In the genomic region with DNA sequence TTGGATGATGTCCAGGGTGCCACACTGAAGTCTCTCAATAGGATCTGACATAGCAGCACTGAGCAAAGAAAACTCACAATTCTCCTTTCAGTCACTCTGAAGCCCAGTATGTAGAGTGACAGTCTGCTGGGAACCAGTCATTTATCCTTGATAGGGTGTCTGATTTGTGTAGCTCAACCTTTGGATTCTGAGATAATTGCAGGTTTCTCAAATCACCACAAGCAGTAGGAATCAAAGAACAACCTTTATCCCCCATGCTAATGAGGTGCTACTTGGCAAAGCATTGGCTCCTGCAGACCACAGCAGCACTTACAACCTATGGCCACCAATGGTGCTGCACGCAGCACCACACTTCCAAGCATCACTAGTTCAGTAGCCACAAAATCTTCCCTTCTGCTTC, we compare ENCODE assay signal across 20 mouse cellular contexts.
DNase-seq lines count a peak whose midpoint lies in the region; ATAC-seq and TF ChIP-seq lines count a peak whose summit lies in the region.
"Had no signal": no experiment of that assay in that cellular context is flagged by ENCODE, and none has a peak within 500 bp of the region (broad histone marks: within the 10 kb centered on the region; RNA-seq: fewer than 3 reads in every experiment).

No protein-coding gene starts in this region.

- no peak for TF ChIP-seq EP300 in stomach, postnatal 0 days (optimal IDR thresholded peaks at IDR 0.05)

- H3K9ac ChIP-seq in midbrain, embryonic 13.5 days (replicated peaks) = no peak overlapping the region
- H3K9ac ChIP-seq in midbrain, embryonic 16.5 days (ENCODE audit: low read depth, low read length) = no peak overlapping the region
- no peak overlapping the region for H3K9ac ChIP-seq in limb, embryonic 14.5 days (ENCODE audit: low read depth, low read length, severe bottlenecking)
- H3K9ac ChIP-seq in stomach, postnatal 0 days (ENCODE audit: low read length) = no peak overlapping the region
- H3K9ac ChIP-seq: heart, embryonic 15.5 days; liver, postnatal 0 days; neural tube, embryonic 15.5 days; stomach, embryonic 15.5 days had no signal

- peak; percentile 25; the same call in 1 of the 2 replicates for TF ChIP-seq CTCF in stomach, postnatal 0 days (IDR thresholded peaks at IDR 0.05; ENCODE audit: low read depth)

- peak; percentile 12 for DNase-seq in embryo, embryonic 11 days
- no peak for DNase-seq in embryo, embryonic 9.5 days (ENCODE audit: extremely low spot score)
- DNase-seq in limb, embryonic 14.5 days (ENCODE audit: low spot score) = no peak
- DNase-seq in stomach, postnatal 0 days (ENCODE audit: low spot score) = no peak
- no peak for DNase-seq in urinary bladder, postnatal 4 days (ENCODE audit: low spot score in 2 of 2)
- DNase-seq: cerebellum, postnatal 25 days; heart, adult 11 months; kidney, adult 2 months; kidney, postnatal 25 days; left cerebral cortex, postnatal 4 days; liver, postnatal 0 days; lung, postnatal 4 days; spleen, adult 18-20 months; thymus, postnatal 14 days had no signal

- H3K36me3 ChIP-seq in midbrain, embryonic 13.5 days = no peaks in the 10 kb centered on the region
- H3K36me3 ChIP-seq in midbrain, embryonic 16.5 days (ENCODE audit: control insufficient read depth, insufficient read depth, low read length) = no peaks in the 10 kb centered on the region
- no peaks in the 10 kb centered on the region for H3K36me3 ChIP-seq in limb, embryonic 14.5 days (ENCODE audit: control insufficient read depth, insufficient read depth, low read length)
- no peaks in the 10 kb centered on the region for H3K36me3 ChIP-seq in stomach, postnatal 0 days (ENCODE audit: control insufficient read depth, insufficient read depth, low read length)
- H3K36me3 ChIP-seq: heart, embryonic 15.5 days; neural tube, embryonic 15.5 days; stomach, embryonic 15.5 days had no signal

- TF ChIP-seq POLR2A in limb, embryonic 14.5 days (IDR thresholded peaks at IDR 0.05; ENCODE audit: borderline replicate concordance, extremely low read depth, insufficient read depth, insufficient read length) = no peak

- no peak overlapping the region for H3K27ac ChIP-seq in midbrain, embryonic 13.5 days
- H3K27ac ChIP-seq in midbrain, embryonic 16.5 days (ENCODE audit: low read length) = no peak overlapping the region
- H3K27ac ChIP-seq in limb, embryonic 14.5 days (replicated peaks; ENCODE audit: low read depth, low read length) = no peak overlapping the region
- no peak overlapping the region for H3K27ac ChIP-seq in stomach, postnatal 0 days (replicated peaks)
- H3K27ac ChIP-seq: heart, embryonic 15.5 days; neural tube, embryonic 15.5 days; stomach, embryonic 15.5 days had no signal

- no peak overlapping the region for H3K4me2 ChIP-seq in midbrain, embryonic 13.5 days (replicated peaks)
- no peak overlapping the region for H3K4me2 ChIP-seq in midbrain, embryonic 16.5 days (ENCODE audit: low read length)
- no peak overlapping the region for H3K4me2 ChIP-seq in limb, embryonic 14.5 days (replicated peaks; ENCODE audit: low read depth, low read length, severe bottlenecking)
- no peak overlapping the region for H3K4me2 ChIP-seq in stomach, postnatal 0 days (replicated peaks; ENCODE audit: low read depth)
- H3K4me2 ChIP-seq: heart, embryonic 15.5 days; neural tube, embryonic 15.5 days; stomach, embryonic 15.5 days had no signal

- H3K27me3 ChIP-seq in midbrain, embryonic 13.5 days = no peaks in the 10 kb centered on the region
- H3K27me3 ChIP-seq in midbrain, embryonic 16.5 days (ENCODE audit: control insufficient read depth, insufficient read depth, low read depth, low read length) = no peaks in the 10 kb centered on the region
- H3K27me3 ChIP-seq in limb, embryonic 14.5 days (ENCODE audit: control insufficient read depth, insufficient read depth, low read length) = no peaks in the 10 kb centered on the region
- H3K27me3 ChIP-seq in stomach, postnatal 0 days (ENCODE audit: control insufficient read depth, insufficient read depth, low read length) = no peaks in the 10 kb centered on the region
- H3K27me3 ChIP-seq: heart, embryonic 15.5 days; neural tube, embryonic 15.5 days; stomach, embryonic 15.5 days had no signal

- 0 out of 2 replicates have a peak, but pooled peaks have one; percentile 48 for ATAC-seq in midbrain, embryonic 13.5 days
- ATAC-seq in midbrain, embryonic 16.5 days = no peak; the same call in 1 of the 2 replicates
- 0 out of 2 replicates have a peak, but pooled peaks have one; percentile 63 for ATAC-seq in limb, embryonic 14.5 days (ENCODE audit: low FRiP score, low read depth)
- ATAC-seq in stomach, postnatal 0 days (ENCODE audit: low FRiP score, low TSS enrichment) = no peak
- ATAC-seq in CD4-positive, CD25-positive, alpha-beta regulatory T cell, adult 4 months = no peak
- ATAC-seq: liver, postnatal 0 days had no signal

- WGBS in midbrain, embryonic 13.5 days = 50% methylated on average over 1 of the region's 1 CpGs
- 13% methylated on average over 1 of the region's 1 CpGs for WGBS in midbrain, embryonic 16.5 days
- WGBS in limb, embryonic 14.5 days = 38% methylated on average over 1 of the region's 1 CpGs
- 42% methylated on average over 1 of the region's 1 CpGs for WGBS in stomach, postnatal 0 days

- H3K4me1 ChIP-seq in midbrain, embryonic 13.5 days (replicated peaks) = peaks cover 8% of the 10 kb centered on the region; the same call in 1 of the 2 replicates
- 0 out of 2 replicates have a peak, but pooled peaks cover 2% of the 10 kb centered on the region for H3K4me1 ChIP-seq in midbrain, embryonic 16.5 days (ENCODE audit: control insufficient read depth, insufficient read depth, low read length)
- H3K4me1 ChIP-seq in limb, embryonic 14.5 days (ENCODE audit: control insufficient read depth, insufficient read depth, low read length) = peaks cover 3% of the 10 kb centered on the region; the same call in 1 of the 2 replicates
- no peaks in the 10 kb centered on the region for H3K4me1 ChIP-seq in stomach, postnatal 0 days (replicated peaks; ENCODE audit: control insufficient read depth, insufficient read depth)
- H3K4me1 ChIP-seq: neural tube, embryonic 15.5 days; stomach, embryonic 15.5 days had no signal

- H3K9me3 ChIP-seq in midbrain, embryonic 13.5 days = no peaks in the 10 kb centered on the region
- H3K9me3 ChIP-seq in midbrain, embryonic 16.5 days (replicated peaks; ENCODE audit: control insufficient read depth, low read length, poor library complexity, severe bottlenecking) = no peaks in the 10 kb centered on the region
- H3K9me3 ChIP-seq in limb, embryonic 14.5 days (ENCODE audit: control insufficient read depth, low read length) = no peaks in the 10 kb centered on the region
- H3K9me3 ChIP-seq in stomach, postnatal 0 days (ENCODE audit: control insufficient read depth, low read length) = no peaks in the 10 kb centered on the region
- H3K9me3 ChIP-seq: heart, embryonic 15.5 days; neural tube, embryonic 15.5 days; stomach, embryonic 15.5 days had no signal

- no peak overlapping the region for H3K4me3 ChIP-seq in midbrain, embryonic 13.5 days (replicated peaks)
- no peak overlapping the region for H3K4me3 ChIP-seq in midbrain, embryonic 16.5 days (ENCODE audit: low read depth, low read length)
- no peak overlapping the region for H3K4me3 ChIP-seq in limb, embryonic 14.5 days (replicated peaks; ENCODE audit: low read length)
- H3K4me3 ChIP-seq in stomach, postnatal 0 days (ENCODE audit: low read depth, low read length) = no peak overlapping the region
- H3K4me3 ChIP-seq: heart, embryonic 15.5 days; neural tube, embryonic 15.5 days; stomach, embryonic 15.5 days had no signal

Comparison
In these comparisons a context has a peak if more than half of its experiments do, and no peak if none do; other contexts are left out.
1. ATAC-seq: peak in midbrain, embryonic 13.5 days (single experiment) and limb, embryonic 14.5 days (single experiment); none in midbrain, embryonic 16.5 days (single experiment), stomach, postnatal 0 days (single experiment) and CD4-positive, CD25-positive, alpha-beta regulatory T cell, adult 4 months (single experiment).